Mouse (Mus musculus) lung, postnatal 0 days (tissue): ENCODE data around the gene Ube2m. TPM values are rescaled to one million over a fixed set of nuclear protein-coding genes. Genes with fewer than 3 reads are reported as not detected.

Experiments used
- ATAC-seq: fragments of 200-750 bp; cut with Nextera tagmentation; 2 replicates; pipeline ENCODE4 v1.8.0; 2017; ENCODE audit warnings: moderate library complexity
- DNase-seq: peaks from one replicate; pipeline ENCODE4 v3.0.0-alpha.2; 2016; ENCODE audit warnings: low spot score
- H3K27ac ChIP-seq: fragments of 300-500 bp; sonication (generic); 2 replicates; pipeline ENCODE4 v1.5.1; 2014; ENCODE audit warnings: antibody characterized with exemption, mild to moderate bottlenecking, low read length, mixed read lengths
- H3K27me3 ChIP-seq: fragments of 300-500 bp; sonication (generic); replicated peaks from 2 replicates; pipeline ENCODE4 v1.6.1; 2014; ENCODE audit warnings: low read length, mixed read lengths; ENCODE audit not compliant: insufficient read depth
- H3K36me3 ChIP-seq: fragments of 300-500 bp; sonication (generic); 2 replicates; pipeline ENCODE4 v1.6.1; 2014; ENCODE audit warnings: low read length, mixed read lengths; ENCODE audit not compliant: insufficient read depth
- H3K4me1 ChIP-seq: fragments of 300-500 bp; sonication (generic); 2 replicates; pipeline ENCODE4 v1.6.1; 2014; ENCODE audit warnings: antibody characterized with exemption, low read depth, low read length, mixed read lengths; ENCODE audit not compliant: insufficient read depth
- H3K4me2 ChIP-seq: fragments of 300-500 bp; sonication (generic); replicated peaks from 2 replicates; pipeline ENCODE4 v1.6.1; 2014; ENCODE audit warnings: low read depth, mild to moderate bottlenecking, low read length, moderate library complexity, mixed read lengths
- H3K4me3 ChIP-seq: fragments of 300-500 bp; sonication (generic); 2 replicates; pipeline ENCODE4 v1.5.1; 2014; ENCODE audit warnings: low read depth, low read length
- H3K9ac ChIP-seq: fragments of 300-500 bp; sonication (generic); replicated peaks from 2 replicates; pipeline ENCODE4 v1.6.1; 2014; ENCODE audit warnings: low read depth, mild to moderate bottlenecking
- H3K9me3 ChIP-seq: fragments of 300-500 bp; sonication (generic); 2 replicates; pipeline ENCODE4 v1.6.1; 2016; ENCODE audit warnings: low read length, mixed read lengths
- CTCF ChIP-seq: IDR thresholded peaks from 2 replicates; pipeline ENCODE4 v1.5.1; 2016; ENCODE audit warnings: antibody characterized with exemption, mild to moderate bottlenecking
- EP300 ChIP-seq: IDR thresholded peaks from 2 replicates; pipeline ENCODE4 v1.6.1; 2016; ENCODE audit warnings: antibody characterized with exemption, mild to moderate bottlenecking, control low read depth
- WGBS: fragments of 180-500 bp; shearing (Covaris S2); extraction: QIAGEN DNeasy Blood & Tissue Kit; methylation state at CpG from one replicate; pipeline ENCODE4 v1.1.7; 2014; 5-methylcytosine and 5-hydroxymethylcytosine counted together
- polyA plus RNA-seq: library from polyadenylated mRNA; unstranded; fragments of >200 nt; fragmentation: Nextera tagmentation; extraction: Ambion mirVana; gene quantifications from 2 replicates; pipeline ENCODE4 v1.2.1, GENCODE M21; 2015

The Ube2m gene
- polyA plus RNA-seq, 1 experiment from 2014 or later, result 78.1 TPM

DNA sequence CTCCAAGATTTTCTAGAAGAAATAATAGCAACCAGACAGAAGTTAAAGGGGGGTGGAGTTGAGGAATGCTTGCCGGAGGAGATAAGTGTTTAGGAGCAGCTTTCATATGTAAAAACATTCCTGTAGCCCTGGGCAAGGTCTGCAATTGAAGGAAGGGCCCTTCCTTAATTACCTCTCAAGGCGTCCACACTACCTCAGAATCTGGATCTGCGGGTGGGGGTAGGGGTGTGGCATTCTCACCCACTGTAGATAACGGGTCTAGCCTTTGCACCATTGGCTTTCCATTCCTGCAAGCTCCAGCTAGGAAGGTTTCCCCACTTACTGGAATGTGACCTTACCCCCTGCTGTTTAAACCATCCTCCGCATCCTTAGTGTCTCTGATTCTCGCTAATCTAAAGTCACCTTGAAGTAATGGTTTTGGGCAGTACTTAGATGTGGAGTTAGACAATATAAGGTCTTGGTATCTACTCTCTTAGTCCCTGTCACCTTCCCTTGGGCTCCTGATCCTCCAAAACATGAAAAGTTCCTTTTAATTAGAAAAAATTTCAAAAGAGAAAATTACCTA, 23.7 kb downstream of the Ube2m start:
- TF ChIP-seq CTCF, result no peak
- no peak for TF ChIP-seq EP300
- H3K9ac ChIP-seq, result no peak overlapping the region
- H3K4me3 ChIP-seq, result no peak overlapping the region
- no peak overlapping the region for H3K27ac ChIP-seq
- H3K36me3 ChIP-seq, result no peaks in the 10 kb centered on the region
- H3K27me3 ChIP-seq, result no peaks in the 10 kb centered on the region
- ATAC-seq (no peak), DNase-seq (no peak)
- WGBS, result 37% methylated on average over 6 of the region's 6 CpGs
- H3K4me2 ChIP-seq, result no peak overlapping the region
- H3K9me3 ChIP-seq, result no peaks in the 10 kb centered on the region
- peaks cover 4% of the 10 kb centered on the region; the same call in 1 of the 2 replicates for H3K4me1 ChIP-seq

DNA sequence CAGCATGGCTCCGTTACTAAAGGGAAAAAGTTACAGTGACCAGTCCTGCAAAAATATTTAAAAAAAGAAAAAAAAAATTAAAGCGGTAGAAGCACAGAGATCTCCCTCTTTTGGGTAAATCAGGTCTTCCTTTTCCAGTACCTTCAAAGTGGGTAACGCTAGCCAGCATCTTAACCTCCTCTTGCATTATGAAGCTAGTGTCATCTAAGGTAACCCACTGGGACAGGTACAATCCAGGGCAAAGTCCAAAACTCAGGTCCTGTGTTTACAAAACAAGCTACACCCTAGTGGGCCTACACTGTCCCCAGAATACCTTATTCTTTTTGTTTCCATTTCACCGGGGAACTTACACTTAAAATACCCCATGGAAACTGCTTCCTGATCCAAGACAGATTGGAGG, 24.4 kb downstream of the Ube2m start:
- Histone ChIP-seq H3K27ac (no peak overlapping the region), H3K4me1 (peaks cover 7% of the 10 kb centered on the region; the same call in 1 of the 2 replicates), H3K9ac (no peak overlapping the region), H3K36me3 (no peaks in the 10 kb centered on the region), H3K4me2 (no peak overlapping the region), H3K9me3 (no peaks in the 10 kb centered on the region), H3K27me3 (no peaks in the 10 kb centered on the region), H3K4me3 (no peak overlapping the region)
- 57% methylated on average over 4 of the region's 4 CpGs for whole genome bisulfite sequencing
- ATAC-seq (no peak), DNase-seq (no peak)
- TF ChIP-seq CTCF, result no peak
- no peak for TF ChIP-seq EP300

DNA sequence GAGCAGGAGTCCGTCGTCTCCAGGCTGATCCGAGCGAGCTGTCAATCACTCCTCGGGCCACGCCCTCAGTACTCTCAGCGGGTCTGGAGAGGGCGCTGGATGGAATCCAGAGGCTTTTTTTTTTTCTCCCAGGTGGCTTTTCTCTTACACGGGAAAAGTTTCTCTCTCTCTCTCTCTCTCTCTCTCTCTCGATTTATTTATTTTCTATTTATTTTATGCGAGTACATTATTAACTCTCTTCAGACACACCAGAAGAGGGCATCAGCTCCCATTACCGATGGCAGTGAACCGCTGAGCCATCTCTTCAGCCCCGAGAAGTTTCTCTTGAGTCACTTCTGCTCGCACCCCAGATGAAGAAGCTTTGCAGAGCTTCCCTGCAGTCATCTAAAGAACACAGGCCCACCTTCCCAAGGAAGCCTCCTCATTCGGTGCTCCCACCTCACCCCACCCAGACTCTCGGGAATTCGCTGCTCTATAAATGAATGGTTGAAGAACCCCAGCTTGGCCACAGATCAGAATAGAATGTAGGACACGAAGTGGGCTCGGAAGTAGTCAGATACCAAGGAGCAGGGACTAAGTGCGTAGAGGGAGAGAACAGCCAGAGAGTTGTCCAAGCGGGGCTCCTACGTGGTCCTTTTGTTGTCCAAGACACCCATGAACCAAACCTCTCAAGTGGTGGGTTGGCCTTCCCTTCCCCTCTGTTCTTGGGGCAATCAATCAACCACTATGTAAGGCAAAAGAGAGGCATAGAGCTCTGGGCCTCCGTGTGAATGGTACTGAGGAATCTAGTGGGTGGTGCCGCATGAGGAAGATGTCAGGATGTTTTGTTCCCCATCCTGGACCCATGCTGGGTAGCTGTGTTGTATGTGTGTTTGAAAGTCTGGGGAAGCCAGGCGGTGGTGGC, 27.8 kb downstream of the Ube2m start, which contains the start of gene Zbtb45:
Gene Zbtb45 (minus strand): TSS at position 30 of the 904 bp plus-strand sequence.
- H3K27ac ChIP-seq, result peak within 1 kb of the TSS; percentile 89
- no peak for TF ChIP-seq EP300
- TF ChIP-seq CTCF, result no peak
- H3K9ac ChIP-seq, result peak within 1 kb of the TSS; percentile 75
- 12% methylated on average over 26 of the region's 26 CpGs for WGBS
- H3K27me3 ChIP-seq, result no peaks in the 10 kb centered on the region
- ATAC-seq, result no peak
- no peaks in the 10 kb centered on the region for H3K9me3 ChIP-seq
- no peak for DNase-seq
- H3K4me1 ChIP-seq, result peaks cover 7% of the 10 kb centered on the region; the same call in 1 of the 2 replicates
- peak within 1 kb of the TSS; percentile 82 for H3K4me2 ChIP-seq
- no peaks in the 10 kb centered on the region for H3K36me3 ChIP-seq
- H3K4me3 ChIP-seq, result peak within 1 kb of the TSS; percentile 70

DNA sequence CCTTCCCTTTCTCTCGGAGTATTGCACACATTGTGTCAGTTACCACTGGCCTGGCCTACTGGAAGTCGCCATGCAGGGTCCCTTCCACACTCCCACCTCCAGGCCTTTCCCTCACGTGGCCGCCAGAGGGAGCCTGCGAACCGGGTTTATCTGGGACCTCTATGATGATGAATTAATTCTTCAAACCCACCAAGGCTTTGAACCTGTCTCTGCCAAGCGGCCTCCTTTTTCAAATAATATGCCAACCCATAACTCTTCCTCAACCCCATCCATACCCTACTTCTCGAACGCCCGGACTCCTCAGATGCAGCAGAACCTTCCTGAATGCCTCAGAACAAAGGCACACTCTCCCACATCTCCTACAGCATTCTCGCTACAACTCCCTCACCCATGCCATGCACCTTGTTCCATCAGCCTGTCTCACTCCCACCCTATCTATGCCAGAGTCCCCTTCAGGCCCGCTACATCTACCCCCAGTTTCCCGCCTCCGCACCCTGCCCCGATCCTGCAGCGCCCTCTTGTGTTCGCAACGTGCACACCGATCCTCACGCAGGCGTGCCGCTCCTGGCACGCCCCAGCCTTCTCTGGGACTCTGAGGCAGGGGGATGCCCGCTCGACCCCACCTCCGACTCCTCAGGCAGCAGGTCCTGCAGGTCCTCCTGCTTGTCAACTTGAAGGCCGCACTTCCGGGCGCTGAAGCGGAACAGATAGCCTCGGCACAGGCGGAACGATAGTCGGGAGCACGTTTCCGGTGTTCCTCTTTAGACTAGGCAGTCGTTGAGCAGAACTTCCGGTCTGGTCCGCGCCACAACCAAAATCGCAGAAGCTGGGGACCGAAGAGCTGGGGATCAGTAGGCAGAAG, 28.7 kb downstream of the Ube2m start:
- peak overlapping the region; percentile 82 for H3K4me2 ChIP-seq
- peak overlapping the region; percentile 89 for H3K27ac ChIP-seq
- peak; percentile 95 for DNase-seq
- H3K9ac ChIP-seq, result peak overlapping the region; percentile 75
- H3K36me3 ChIP-seq, result no peaks in the 10 kb centered on the region
- H3K4me1 ChIP-seq, result peaks cover 7% of the 10 kb centered on the region; the same call in 1 of the 2 replicates
- H3K27me3 ChIP-seq, result no peaks in the 10 kb centered on the region
- TF ChIP-seq CTCF (peak; percentile 89), EP300 (no peak; the same call in none of the 2 replicates)
- peak overlapping the region; percentile 70 for H3K4me3 ChIP-seq
- ATAC-seq, result peak; percentile 92
- WGBS, result 1% methylated on average over 42 of the region's 42 CpGs
- H3K9me3 ChIP-seq, result no peaks in the 10 kb centered on the region

DNA sequence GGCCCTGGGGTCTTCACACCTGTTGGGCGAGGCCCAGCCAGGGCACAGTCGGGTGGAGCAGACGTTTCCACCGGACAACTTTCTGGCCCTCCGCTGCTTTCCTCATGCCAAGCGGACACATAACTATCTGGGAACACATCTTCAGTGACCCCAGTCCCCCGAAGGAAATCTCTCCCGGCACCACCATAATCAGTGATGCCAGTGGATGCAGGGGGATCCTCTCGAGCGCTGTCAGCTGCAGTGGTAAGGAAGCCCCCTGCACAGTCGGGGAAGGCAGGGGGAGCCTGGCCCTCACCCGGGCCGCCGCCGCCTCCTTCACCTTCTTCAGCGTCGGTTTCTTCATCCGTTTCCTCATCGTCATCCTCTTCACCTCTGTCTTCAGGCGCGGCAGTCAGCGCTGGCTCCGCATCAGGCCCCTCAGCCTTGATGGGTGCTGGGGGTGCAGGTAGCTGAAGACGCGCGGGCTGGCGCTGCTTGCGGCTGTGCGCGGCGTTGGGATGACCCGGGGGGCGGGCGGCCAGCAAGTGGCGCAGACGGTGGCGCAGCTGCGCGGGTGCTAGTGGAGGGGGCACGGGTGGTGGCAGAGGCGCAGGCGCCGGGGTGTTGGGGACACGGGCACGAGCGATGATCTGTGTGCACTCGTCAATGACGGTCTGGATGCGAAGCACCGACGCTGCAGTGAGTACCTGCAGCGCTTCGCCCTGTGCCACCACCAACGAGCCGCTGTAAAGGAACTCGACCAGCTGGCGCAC, 30.6 kb downstream of the Ube2m start:
- ATAC-seq, result no peak
- H3K9me3 ChIP-seq, result no peaks in the 10 kb centered on the region
- H3K27me3 ChIP-seq, result no peaks in the 10 kb centered on the region
- no peak overlapping the region for H3K27ac ChIP-seq
- 57% methylated on average over 55 of the region's 57 CpGs for WGBS
- H3K4me2 ChIP-seq, result no peak overlapping the region
- H3K4me3 ChIP-seq, result no peak overlapping the region
- H3K9ac ChIP-seq, result no peak overlapping the region
- no peak for TF ChIP-seq CTCF
- no peak for TF ChIP-seq EP300
- H3K36me3 ChIP-seq, result no peaks in the 10 kb centered on the region
- DNase-seq, result no peak
- peaks cover 7% of the 10 kb centered on the region; the same call in 1 of the 2 replicates for H3K4me1 ChIP-seq
